Mouse (Mus musculus) midbrain, postnatal 0 days (tissue): ENCODE measurements at regions not wholly inside any gene's neighbourhood (a gene's known extent, or its start where the extent isn't known, plus 50 kb on each side); places are given as distances from the start of the nearest gene placed in this dataset.
A peak's percentile ranks its signal among the peaks of the same experiment; 100 is the strongest.

Experiments
- ATAC-seq: fragments of 200-750 bp; cut with Nextera tagmentation; 2 replicates; pipeline ENCODE4 v1.8.0; 2017; ENCODE audit warnings: moderate number of reproducible peaks, mild to moderate bottlenecking, moderate TSS enrichment, moderate library complexity; ENCODE audit not compliant: low FRiP score
- DNase-seq: peaks from one replicate; pipeline ENCODE4 v3.0.0-alpha.2; 2015; ENCODE audit warnings: low spot score
- H3K27ac ChIP-seq: fragments of 300-500 bp; sonication (generic); 2 replicates; pipeline ENCODE4 v1.5.1; 2014; ENCODE audit warnings: low read depth, mild to moderate bottlenecking, low read length, mixed read lengths
- H3K27me3 ChIP-seq: fragments of 300-500 bp; sonication (generic); 2 replicates; pipeline ENCODE4 v1.6.1; 2014; ENCODE audit warnings: low read length, control low read depth, mixed read lengths; ENCODE audit not compliant: insufficient read depth
- H3K36me3 ChIP-seq: fragments of 300-500 bp; sonication (generic); 2 replicates; pipeline ENCODE4 v1.6.1; 2014; ENCODE audit warnings: low read length, control low read depth, mixed read lengths; ENCODE audit not compliant: insufficient read depth
- H3K4me1 ChIP-seq: fragments of 300-500 bp; sonication (generic); 2 replicates; pipeline ENCODE4 v1.6.1; 2014; ENCODE audit warnings: mild to moderate bottlenecking, control low read depth, antibody characterized with exemption, low read length, mixed read lengths; ENCODE audit not compliant: insufficient read depth
- H3K4me2 ChIP-seq: fragments of 300-500 bp; sonication (generic); 2 replicates; pipeline ENCODE4 v1.6.1; 2014; ENCODE audit warnings: low read depth, mild to moderate bottlenecking, low read length, mixed read lengths; ENCODE audit not compliant: poor library complexity, severe bottlenecking
- H3K4me3 ChIP-seq: fragments of 300-500 bp; sonication (generic); 2 replicates; pipeline ENCODE4 v1.5.1; 2014; ENCODE audit warnings: low read depth, mild to moderate bottlenecking, low read length, moderate library complexity
- H3K9ac ChIP-seq: fragments of 300-500 bp; sonication (generic); replicated peaks from 2 replicates; pipeline ENCODE4 v1.6.1; 2014; ENCODE audit warnings: mild to moderate bottlenecking, low read length, moderate library complexity, mixed read lengths; ENCODE audit not compliant: poor library complexity, severe bottlenecking
- H3K9me3 ChIP-seq: fragments of 300-500 bp; sonication (generic); 2 replicates; pipeline ENCODE4 v1.6.1; 2016; ENCODE audit warnings: low read length, control low read depth
- CTCF ChIP-seq: IDR thresholded peaks from 2 replicates; pipeline ENCODE4 v1.5.1; 2016; ENCODE audit warnings: antibody characterized with exemption, mild to moderate bottlenecking
- WGBS: fragments of 180-500 bp; shearing (Covaris S2); extraction: QIAGEN DNeasy Blood & Tissue Kit; methylation state at CpG from one replicate; pipeline ENCODE4 v1.1.7; 2014; 5-methylcytosine and 5-hydroxymethylcytosine counted together

- no peaks in the 10 kb centered on the region for H3K4me1 ChIP-seq
- H3K27ac ChIP-seq = peak overlapping the region; percentile 81
- no peak for ATAC-seq
- H3K27me3 ChIP-seq = no peaks in the 10 kb centered on the region
- no peak for TF ChIP-seq CTCF
- H3K4me3 ChIP-seq = peak overlapping the region; percentile 47
- H3K9me3 ChIP-seq = no peaks in the 10 kb centered on the region
- H3K36me3 ChIP-seq = no peaks in the 10 kb centered on the region
- 19% methylated on average over 1 of the region's 1 CpGs for WGBS
- H3K9ac ChIP-seq = peak overlapping the region; percentile 57
- no peak for DNase-seq
- peak overlapping the region; percentile 80 for H3K4me2 ChIP-seq
Observed at GRCm38 (mm10) chr16:77418486-77418885, 183.4 kb downstream of the Gm11146 start.

- no peaks in the 10 kb centered on the region for H3K36me3 ChIP-seq
- H3K27ac ChIP-seq = peak overlapping the region; percentile 81
- no peak for TF ChIP-seq CTCF
- H3K9me3 ChIP-seq = no peaks in the 10 kb centered on the region
- peak overlapping the region; percentile 47 for H3K4me3 ChIP-seq
- H3K27me3 ChIP-seq = no peaks in the 10 kb centered on the region
- DNase-seq (peak; percentile 95), ATAC-seq (peak; percentile 17; the same call in 1 of the 2 replicates)
- peak overlapping the region; percentile 80 for H3K4me2 ChIP-seq
- no peaks in the 10 kb centered on the region for H3K4me1 ChIP-seq
- 4% methylated on average over 3 of the region's 3 CpGs for WGBS
- peak overlapping the region; percentile 51 for H3K9ac ChIP-seq
Observed at GRCm38 (mm10) chr16:77417791-77418190, 184.1 kb downstream of the Gm11146 start.

- no peak for TF ChIP-seq CTCF
- no peaks in the 10 kb centered on the region for H3K9me3 ChIP-seq
- no peak overlapping the region for H3K4me2 ChIP-seq
- H3K27me3 ChIP-seq = no peaks in the 10 kb centered on the region
- no peaks in the 10 kb centered on the region for H3K36me3 ChIP-seq
- H3K9ac ChIP-seq = no peak overlapping the region
- no peaks in the 10 kb centered on the region for H3K4me1 ChIP-seq
- 51% methylated on average over 1 of the region's 1 CpGs for WGBS
- no peak overlapping the region for H3K27ac ChIP-seq
- no peak for ATAC-seq
- no peak for DNase-seq
- no peak overlapping the region for H3K4me3 ChIP-seq
Observed at GRCm38 (mm10) chr16:77414562-77414961, 187.3 kb downstream of the Gm11146 start.

- ATAC-seq = no peak
- H3K27ac ChIP-seq = no peak overlapping the region
- H3K27me3 ChIP-seq = no peaks in the 10 kb centered on the region
- WGBS = 45% methylated on average over 7 of the region's 7 CpGs
- no peak for DNase-seq
- no peak overlapping the region for H3K9ac ChIP-seq
- peaks cover 2% of the 10 kb centered on the region; the same call in 1 of the 2 replicates for H3K4me1 ChIP-seq
- H3K36me3 ChIP-seq = no peaks in the 10 kb centered on the region
- H3K4me2 ChIP-seq = no peak overlapping the region
- TF ChIP-seq CTCF = no peak
- H3K9me3 ChIP-seq = no peaks in the 10 kb centered on the region
- H3K4me3 ChIP-seq = no peak overlapping the region
Observed at GRCm38 (mm10) chr16:77409168-77409567, 192.7 kb downstream of the Gm11146 start.

GRCm38 (mm10) chr16:77406999-77407398 is 194.9 kb downstream of the Gm11146 start:
- Histone ChIP-seq H3K27me3 (no peaks in the 10 kb centered on the region), H3K9ac (no peak overlapping the region), H3K4me2 (no peak overlapping the region), H3K4me3 (no peak overlapping the region), H3K36me3 (no peaks in the 10 kb centered on the region), H3K9me3 (no peaks in the 10 kb centered on the region), H3K27ac (no peak overlapping the region), H3K4me1 (peaks cover 10% of the 10 kb centered on the region; the same call in 1 of the 2 replicates)
- no peak for TF ChIP-seq CTCF
- ATAC-seq = no peak
- WGBS = 49% methylated on average over 5 of the region's 5 CpGs
- DNase-seq = no peak

GRCm38 (mm10) chr16:77405859-77406258 is 196.0 kb downstream of the Gm11146 start:
- WGBS = 13% methylated on average over 6 of the region's 6 CpGs
- no peak overlapping the region for H3K4me3 ChIP-seq
- no peaks in the 10 kb centered on the region for H3K27me3 ChIP-seq
- H3K36me3 ChIP-seq = no peaks in the 10 kb centered on the region
- no peaks in the 10 kb centered on the region for H3K9me3 ChIP-seq
- DNase-seq = no peak
- peaks cover 14% of the 10 kb centered on the region for H3K4me1 ChIP-seq
- H3K4me2 ChIP-seq = peak overlapping the region; percentile 13; the same call in 1 of the 2 replicates
- H3K27ac ChIP-seq = peak overlapping the region; percentile 69
- H3K9ac ChIP-seq = no peak overlapping the region
- ATAC-seq = 0 out of 2 replicates have a peak, but pooled peaks have one; percentile 16
- TF ChIP-seq CTCF = no peak
